Mouse (Mus musculus): ENCODE measurements around the gene Rnf17. TPM values are rescaled to one million over a fixed set of nuclear protein-coding genes. Genes with fewer than 3 reads are reported as not detected.

Gene Rnf17
- total RNA-seq (2021) = not detected
- long read RNA-seq, experiment 1 = 0 reads
- long read RNA-seq, experiment 2 = 0 reads

DNA sequence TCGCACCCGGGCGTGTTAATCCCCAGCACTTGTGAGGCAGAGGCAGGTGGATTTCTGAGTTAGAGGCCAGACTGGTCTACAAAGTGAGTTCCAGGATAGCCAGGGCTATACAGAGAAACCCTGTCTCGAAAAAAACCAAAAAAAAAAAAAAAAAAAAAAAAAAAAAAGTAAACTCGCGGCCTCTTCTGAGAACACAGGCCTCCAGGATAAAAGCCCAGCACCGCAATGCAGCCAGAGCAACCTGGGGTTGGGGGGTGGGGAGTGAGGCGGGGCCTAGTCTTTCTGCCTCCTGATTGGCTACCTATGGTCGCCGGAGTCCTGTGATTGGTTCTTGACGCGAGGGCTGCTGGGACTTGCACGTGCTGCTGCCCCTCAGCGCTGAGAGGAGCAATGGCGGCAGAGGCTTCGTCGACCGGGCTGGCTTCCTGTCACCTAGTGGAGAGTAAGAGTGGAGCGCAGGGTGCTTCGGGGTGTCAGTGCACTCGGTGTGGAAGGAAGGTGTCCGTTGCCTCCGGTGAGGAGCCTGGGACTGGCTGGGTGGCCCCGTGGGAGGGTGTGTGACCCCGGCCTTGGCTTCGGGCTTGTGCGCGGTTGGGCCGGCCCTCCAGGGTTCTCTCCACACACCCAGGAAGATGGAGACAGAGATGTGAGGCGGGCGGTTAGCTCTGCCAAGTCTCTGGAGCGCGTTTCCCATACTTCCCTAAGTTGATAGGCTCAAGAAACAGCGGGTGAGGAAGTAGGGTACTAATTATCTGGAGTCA lies at the start of gene Rnf17:
Rnf17 (plus strand) TSS at position 271 of the 761 bp plus-strand sequence.
- no peak for DNase-seq
- intact Hi-C loops (cut with DNase I) = no loop called here

DNA sequence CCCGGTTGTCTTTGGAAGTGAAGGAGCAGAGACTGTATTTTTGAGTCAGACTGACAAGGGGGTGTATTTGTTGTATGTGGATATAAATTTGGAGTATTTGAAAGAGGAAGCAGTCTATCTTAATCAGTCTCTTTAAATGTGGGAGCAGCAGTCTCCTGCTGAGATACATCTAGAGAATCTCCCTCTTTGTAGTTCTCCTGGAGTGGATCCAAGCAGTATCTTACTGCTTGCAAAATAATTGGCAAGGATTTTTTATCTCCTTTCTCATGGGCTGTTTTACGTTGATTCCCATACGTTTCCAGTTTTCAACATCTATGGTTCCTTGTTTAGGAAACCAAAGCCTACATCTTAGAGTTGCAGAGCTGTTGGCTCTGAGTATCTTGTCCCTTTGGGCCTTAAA lies 47.6 kb upstream of the Rnf17 start:
- intact Hi-C loops (cut with DNase I) = no loop called here
- DNase-seq = no peak

DNA sequence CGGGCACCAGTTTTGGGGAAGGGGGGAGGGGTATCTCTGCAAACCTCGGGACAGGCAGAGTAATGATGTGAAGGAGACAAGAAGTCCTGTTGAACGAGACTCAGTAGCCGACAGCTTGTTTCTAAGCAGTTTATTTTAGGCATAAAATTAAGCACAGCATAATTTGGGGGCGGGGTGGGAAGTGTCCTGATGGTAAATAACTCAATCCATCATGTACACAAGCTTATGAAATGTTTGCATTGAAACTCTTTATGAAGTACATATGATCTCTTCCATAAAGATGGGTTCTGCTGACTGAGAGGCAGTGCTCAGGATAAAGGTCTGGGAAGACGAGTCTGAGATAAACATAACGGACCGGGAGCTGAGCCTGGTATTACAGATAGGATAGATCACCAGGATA lies 47.0 kb upstream of the Rnf17 start:
- no peak for DNase-seq
- intact Hi-C loops (cut with DNase I) = no loop called here

DNA sequence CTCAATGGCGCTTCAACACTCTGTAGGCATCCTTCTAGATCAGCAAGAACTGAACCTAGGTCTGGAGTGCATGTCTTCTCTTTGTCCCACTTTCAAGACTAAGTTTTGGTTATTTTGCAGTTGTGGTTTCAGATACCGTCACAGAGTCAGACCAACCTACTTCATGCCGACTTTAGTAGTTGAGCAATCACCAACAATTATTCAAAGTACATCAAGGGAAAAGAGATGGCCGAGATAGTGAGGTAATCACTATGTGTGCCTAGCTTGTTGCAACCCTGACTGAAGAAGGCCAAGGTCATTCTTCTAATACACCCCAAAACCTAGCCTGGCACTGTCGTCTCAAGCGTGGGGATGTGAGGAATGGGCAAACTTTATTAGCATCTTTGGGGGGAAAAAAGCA lies 46.2 kb upstream of the Rnf17 start:
- no peak for DNase-seq
- intact Hi-C loops (cut with DNase I) = no loop called here

GRCm38 (mm10) chr14:56358422-56358821 lies 44.0 kb upstream of the Rnf17 start:
- intact Hi-C loops (cut with DNase I) = no loop called here
- no peak for DNase-seq

GRCm38 (mm10) chr14:56359131-56359530 lies 43.2 kb upstream of the Rnf17 start:
- intact Hi-C loops (cut with DNase I) = no loop called here
- DNase-seq = no peak

- intact Hi-C loops (cut with DNase I) = no loop called here
- DNase-seq = no peak
Measured at GRCm38 (mm10) chr14:56364711-56365237, 37.6 kb upstream of the Rnf17 start, which contains the start of gene Atp12a. Gene Atp12a, plus strand, starts transcription at chr14:56365068.

GRCm38 (mm10) chr14:56365292-56365691 lies 37.1 kb upstream of the Rnf17 start:
- DNase-seq = no peak
- intact Hi-C loops (cut with DNase I) = no loop called here

GRCm38 (mm10) chr14:56366712-56367111 lies 35.7 kb upstream of the Rnf17 start:
- DNase-seq = no peak
- intact Hi-C loops (cut with DNase I) = no loop called here

GRCm38 (mm10) chr14:56368834-56369233 lies 33.5 kb upstream of the Rnf17 start:
- DNase-seq = no peak
- intact Hi-C loops (cut with DNase I) = no loop called here

- peak; percentile 33 to 66 for DNase-seq
- intact Hi-C loops (cut with DNase I) = loop anchor here (5.0 to 10.0 kb wide), 2 partner anchors 92 to 199 kb away; partner anchors contain the start of genes Cenpj and Parp4
Measured at GRCm38 (mm10) chr14:56375731-56376130, 26.6 kb upstream of the Rnf17 start.

- DNase-seq = no peak
- intact Hi-C loops (cut with DNase I) = loop anchor here (5.0 to 10.0 kb wide), 2 partner anchors 90 to 197 kb away; partner anchors contain the start of genes Cenpj and Parp4
Measured at GRCm38 (mm10) chr14:56377745-56378144, 24.6 kb upstream of the Rnf17 start.

DNA sequence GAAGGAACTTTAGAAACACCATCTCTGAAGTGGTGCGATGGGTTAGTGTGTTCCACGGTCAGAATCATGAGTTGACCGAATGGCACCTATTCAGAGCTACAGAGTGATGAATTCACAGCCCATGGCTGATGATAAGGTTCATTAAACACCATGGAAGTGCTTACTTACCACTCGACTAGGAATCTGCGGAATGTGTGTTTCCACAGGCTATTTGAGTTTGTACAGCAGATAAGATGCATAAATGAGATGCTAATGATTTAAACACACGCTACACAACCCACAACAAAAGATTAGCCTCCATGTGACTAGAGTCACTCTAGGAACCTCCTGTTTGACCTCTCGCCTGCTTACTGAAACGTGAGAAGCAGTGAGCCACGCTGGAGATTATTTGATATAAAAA lies 23.0 kb upstream of the Rnf17 start:
- DNase-seq = no peak
- intact Hi-C loops (cut with DNase I) = loop anchor here (5.0 to 10.0 kb wide), 2 partner anchors 88 to 195 kb away; partner anchors contain the start of genes Cenpj and Parp4

- intact Hi-C loops (cut with DNase I) = loop anchor here (10.0 kb wide), 1 partner anchor 412 kb away; no protein-coding TSS in a partner anchor
- DNase-seq = no peak
Measured at GRCm38 (mm10) chr14:56382366-56382765, 20.0 kb upstream of the Rnf17 start.

DNA sequence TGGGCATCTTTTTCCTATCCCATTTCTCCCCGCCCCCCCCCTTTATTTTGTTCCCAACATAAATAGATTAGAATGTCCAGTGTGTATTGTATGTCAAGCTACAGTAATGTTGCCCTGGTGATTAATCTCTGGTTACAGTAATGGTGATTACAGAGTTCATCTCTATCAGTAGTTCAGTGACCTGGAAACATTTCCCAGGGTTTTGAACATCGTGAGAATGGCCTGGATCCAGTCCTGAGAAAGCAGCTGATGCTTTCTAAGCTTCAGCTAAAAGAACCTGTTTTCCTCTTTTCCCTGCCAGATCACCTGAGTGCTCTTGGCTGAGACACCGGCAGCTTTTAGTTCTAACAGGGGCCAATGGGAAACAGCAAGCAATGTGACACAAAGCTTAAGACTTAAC lies 12.1 kb upstream of the Rnf17 start:
- intact Hi-C loops (cut with DNase I) = no loop called here

DNA sequence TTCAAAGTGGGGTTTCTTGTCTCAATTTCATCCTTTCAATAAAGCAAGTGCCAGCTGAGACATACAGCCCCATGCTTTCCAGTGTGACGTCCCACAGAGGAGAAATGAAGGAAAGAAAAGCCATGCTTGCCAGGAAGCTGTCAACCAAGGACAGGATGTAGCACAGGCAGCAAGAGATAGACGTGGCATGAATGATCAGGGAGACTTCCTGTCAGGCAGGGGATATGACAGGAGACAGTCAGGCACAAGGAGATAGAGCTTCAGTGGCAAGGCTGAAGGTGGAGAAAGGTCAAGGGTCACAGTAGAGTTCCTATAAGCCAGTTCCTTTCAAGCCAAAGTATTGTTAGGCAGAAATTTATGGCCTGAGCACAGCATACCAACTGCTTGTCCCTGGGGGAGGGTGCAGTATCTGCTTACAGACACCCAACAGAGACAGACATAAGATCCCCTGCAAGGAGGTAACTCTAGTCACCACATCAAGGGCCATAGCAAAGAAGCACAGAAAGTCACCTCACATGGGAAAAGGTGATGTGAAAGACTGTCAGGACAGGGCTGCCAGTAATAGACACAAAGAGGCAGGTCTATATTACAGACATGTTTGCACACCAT lies 8.6 kb upstream of the Rnf17 start:
- intact Hi-C loops (cut with DNase I) = no loop called here
- DNase-seq = no peak

More for the DNA sequence above, 12.1 kb upstream of the Rnf17 start:
- DNase-seq = no peak

GRCm38 (mm10) chr14:56398001-56398400 lies 4.4 kb upstream of the Rnf17 start:
- DNase-seq = no peak
- intact Hi-C loops (cut with DNase I) = no loop called here

DNA sequence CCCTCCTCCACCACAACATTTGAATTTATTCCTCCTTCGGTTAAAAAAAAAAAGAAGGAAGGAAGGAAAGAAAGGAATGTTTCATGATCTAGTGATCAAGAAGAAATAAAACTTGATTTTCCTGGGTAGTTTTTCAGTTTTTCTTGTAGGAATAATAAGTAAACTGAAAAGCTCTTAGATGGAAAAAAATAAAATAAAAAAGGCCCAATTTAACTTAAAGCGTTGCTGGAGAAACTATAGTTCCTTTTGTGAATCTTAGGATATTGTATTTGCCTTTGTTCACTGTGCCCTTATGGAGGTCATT lies 643 bp downstream of the Rnf17 start:
- DNase-seq = no peak
- intact Hi-C loops (cut with DNase I) = no loop called here

DNA sequence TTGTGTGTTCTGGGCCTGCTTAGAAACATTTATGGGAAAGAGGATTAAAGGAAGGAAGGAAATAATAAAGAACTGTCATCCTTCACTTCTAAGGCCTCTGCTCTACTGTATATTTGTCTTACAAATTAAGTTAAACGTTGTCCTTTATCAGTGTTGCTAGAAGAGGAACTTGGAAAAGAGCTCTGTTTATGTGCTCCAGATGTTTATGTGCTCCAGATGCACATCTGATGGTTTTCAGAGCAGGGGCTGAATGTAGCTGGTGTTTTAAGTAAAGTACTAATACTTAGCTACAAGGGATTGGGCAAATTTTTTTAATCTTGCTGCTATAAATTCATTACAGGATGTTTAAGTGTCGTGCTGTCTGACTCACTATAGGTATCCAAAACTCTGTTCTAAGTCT lies 59.7 kb downstream of the Rnf17 start:
- no peak for DNase-seq
- intact Hi-C loops (cut with DNase I) = no loop called here

GRCm38 (mm10) chr14:56462729-56463128 lies 60.3 kb downstream of the Rnf17 start:
- DNase-seq = no peak
- intact Hi-C loops (cut with DNase I) = no loop called here

GRCm38 (mm10) chr14:56468145-56468544 lies 65.8 kb downstream of the Rnf17 start:
- DNase-seq = no peak
- intact Hi-C loops (cut with DNase I) = loop anchor here (5.0 kb wide), 1 partner anchor 91 kb away; no protein-coding TSS in a partner anchor

GRCm38 (mm10) chr14:56489806-56490205 lies 87.4 kb downstream of the Rnf17 start:
- intact Hi-C loops (cut with DNase I) = no loop called here
- no peak for DNase-seq
